Mouse (Mus musculus): Measurements from ENCODE around the gene Fbxw13.
"Not testable (repeated sequence)": the region's sequence is repeated elsewhere in the genome, so short reads cannot be mapped to it uniquely, and the experiment has no call there.

Fbxw13 gene

DNA sequence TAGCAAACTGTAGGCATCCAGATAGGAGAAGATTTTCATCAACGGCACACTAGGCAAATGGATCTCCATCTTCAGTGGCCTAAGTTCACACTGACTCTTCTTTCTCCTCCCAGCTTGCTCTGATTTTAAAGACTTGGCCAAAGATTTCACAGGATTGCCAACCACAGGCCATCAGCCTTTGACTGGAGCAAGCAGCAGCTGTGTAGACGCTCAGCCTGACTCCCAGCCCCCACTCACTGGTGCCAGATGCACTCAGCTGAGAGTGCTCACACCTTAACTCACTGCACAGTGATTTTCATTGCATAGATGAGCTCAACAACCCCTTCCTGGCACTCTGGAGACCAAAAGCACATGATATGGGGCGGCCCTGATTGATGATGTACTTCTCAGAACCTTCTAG is at the start of gene Fbxw13:
TSS of gene Fbxw13 (minus strand) at position 101 of the 400 bp plus-strand sequence.
- not testable (repeated sequence) for DNase-seq (ENCODE audit: low spot score in 2 of 2)

DNA sequence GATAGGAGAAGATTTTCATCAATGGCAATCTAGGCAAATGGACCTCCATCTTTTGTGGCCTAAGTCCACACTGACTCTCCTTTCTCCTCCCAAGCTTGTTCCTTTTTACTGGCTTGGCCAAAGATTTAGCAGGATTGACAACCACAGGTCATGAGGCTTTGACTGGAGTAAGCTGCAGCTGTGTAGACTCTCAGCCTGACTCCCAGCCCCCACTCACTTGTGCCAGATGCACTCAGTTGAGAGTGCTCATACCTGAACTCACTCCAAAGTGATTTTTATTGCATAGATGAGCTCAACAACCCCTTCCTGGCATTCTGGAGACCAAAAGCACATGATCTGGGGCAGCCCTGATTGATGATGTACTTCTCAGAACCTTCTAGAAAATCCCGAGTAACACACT is 38.9 kb upstream of the Fbxw13 start, which contains the start of gene Fbxw20:
TSS of gene Fbxw20 (minus strand) at position 101 of the 400 bp plus-strand sequence.
- DNase-seq (ENCODE audit: low spot score in 2 of 2), result no peak

DNA sequence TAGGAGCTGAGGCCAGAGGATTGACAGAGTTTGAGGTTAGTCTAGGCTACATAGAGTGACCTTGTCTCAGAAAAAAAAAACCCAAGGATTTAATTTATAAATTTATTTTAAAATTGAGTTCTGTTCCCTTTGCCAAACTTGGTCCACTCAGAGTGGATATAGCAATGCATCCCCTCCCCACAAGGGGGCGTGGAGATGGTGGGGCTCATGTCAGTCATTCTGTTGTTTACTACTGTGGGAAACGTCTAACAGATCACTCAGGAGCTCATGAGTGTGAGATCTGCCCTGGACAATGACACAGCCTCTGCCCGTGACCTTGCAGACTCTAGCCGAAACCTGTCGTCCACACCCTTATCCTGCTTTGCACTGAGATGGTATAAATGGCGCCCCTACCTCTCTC is 22.7 kb upstream of the Fbxw13 start:
- DNase-seq (ENCODE audit: low spot score in 2 of 2), result no peak

DNA sequence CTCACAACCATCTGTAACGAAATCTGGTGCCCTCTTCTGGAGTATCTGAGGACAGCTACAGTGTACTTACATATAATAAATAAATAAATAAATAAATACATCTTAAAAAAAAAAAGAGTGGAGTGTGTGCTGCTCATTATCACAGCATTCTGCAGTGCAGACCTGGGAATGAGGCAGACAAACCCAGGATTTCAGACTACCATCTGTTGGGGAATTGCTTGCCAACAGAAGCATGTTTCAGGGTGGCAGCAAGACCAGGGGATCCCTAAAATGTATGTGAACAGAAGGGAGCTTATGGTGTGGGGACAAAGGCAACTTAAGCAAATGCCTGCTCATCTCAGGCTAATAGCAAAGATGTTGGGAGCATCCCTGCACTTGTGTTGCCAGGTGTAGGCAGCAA is 5.6 kb upstream of the Fbxw13 start:
- DNase-seq (ENCODE audit: low spot score in 2 of 2), result not testable (repeated sequence)

DNA sequence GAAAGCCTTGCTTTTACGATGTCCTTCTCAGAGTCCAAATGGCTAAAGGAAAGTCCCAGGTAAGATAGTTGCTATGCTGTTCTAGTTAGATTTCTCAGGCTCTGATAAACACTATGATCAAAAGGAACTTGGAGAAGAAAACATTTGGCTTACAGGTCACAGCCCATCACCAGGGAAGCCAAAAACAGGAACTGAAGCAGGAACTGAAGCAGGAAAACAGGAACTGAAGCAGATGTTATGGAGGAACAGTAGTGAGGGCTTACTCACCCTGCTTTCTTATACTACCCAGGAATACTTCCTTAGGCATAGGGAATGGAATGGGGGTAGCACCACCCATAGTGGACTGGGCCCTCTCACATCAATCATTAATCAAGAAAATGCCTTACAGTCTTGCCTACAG is 4.6 kb upstream of the Fbxw13 start:
- DNase-seq (ENCODE audit: low spot score in 2 of 2), result no peak

DNA sequence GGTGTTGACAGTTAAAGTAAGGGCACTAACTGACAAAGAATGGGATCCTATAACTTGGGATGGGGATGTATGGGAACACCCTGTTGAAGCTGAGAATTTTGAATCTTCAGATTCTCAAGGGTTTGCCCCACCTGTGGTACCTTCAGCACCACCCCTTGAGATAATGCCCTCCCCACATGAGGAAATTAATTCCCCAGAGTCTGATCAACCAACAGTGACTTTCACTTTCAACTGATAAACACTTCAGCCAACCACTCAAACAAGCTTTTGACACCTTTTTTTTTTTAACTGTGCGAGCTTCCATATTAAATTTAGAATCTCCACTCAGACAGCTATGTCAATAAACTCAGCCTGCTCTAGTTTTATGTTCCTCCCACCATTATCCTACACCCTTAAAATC is 3.6 kb upstream of the Fbxw13 start:
- DNase-seq (ENCODE audit: low spot score in 2 of 2), result no peak

DNA sequence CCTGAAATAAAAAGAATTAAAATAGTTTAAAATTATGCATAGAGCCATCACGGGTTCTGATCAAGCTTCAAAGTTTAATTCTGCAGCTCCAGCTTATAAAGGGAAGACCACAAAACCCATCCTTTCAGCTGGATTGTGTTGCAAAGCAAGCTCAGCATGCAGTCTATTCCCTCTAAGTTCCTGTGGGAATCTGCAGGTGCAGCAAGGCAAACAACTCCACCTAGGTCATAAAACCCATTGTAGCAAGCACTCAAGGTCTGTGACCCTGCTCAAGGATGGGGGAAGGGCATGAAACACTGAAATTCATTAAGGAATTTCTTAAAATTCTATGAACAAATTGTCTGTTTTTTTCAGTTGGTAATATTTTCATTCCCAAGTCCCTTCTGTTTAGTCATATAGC is 18.6 kb downstream of the Fbxw13 start:
- DNase-seq (ENCODE audit: low spot score in 2 of 2), result no peak

DNA sequence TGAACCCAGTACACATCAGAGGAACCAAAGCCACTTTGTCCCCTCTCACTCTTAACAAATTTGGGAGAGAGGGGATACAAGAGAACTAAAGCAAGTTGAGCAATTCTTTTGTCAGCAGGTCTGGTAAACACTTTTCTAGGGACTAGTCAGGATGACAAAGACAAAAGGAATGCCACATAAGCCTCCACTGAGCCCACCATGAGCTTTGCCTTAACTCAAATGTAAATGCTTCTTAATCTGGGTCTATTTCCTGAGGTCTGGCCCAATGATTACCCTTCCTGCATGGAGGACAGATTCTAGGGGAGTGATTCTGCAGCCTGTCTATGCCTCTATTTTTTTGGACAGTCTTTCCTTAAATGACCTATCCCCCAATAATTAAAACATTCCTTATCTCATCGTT is 19.5 kb downstream of the Fbxw13 start:
- DNase-seq (ENCODE audit: low spot score in 2 of 2), result no peak

DNA sequence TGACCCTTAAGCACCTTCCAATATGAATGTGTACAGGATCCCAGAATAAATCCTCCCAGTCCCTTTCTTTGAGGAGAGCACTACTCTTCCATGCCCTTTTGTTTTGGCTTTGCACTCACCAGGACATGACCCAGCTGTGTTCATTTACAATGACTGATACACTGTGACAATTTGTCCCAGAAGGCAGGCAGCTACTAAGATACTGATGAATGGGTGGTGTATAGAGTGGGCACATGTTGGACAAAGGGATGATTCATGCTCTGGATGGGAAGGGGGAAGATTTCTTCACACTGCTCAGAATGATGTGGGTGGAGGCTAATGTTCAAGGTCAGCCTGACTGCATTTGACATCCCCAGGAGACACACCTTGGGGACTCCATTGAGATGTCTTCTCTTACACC is 28.5 kb downstream of the Fbxw13 start:
- no peak for DNase-seq (ENCODE audit: low spot score in 2 of 2)

DNA sequence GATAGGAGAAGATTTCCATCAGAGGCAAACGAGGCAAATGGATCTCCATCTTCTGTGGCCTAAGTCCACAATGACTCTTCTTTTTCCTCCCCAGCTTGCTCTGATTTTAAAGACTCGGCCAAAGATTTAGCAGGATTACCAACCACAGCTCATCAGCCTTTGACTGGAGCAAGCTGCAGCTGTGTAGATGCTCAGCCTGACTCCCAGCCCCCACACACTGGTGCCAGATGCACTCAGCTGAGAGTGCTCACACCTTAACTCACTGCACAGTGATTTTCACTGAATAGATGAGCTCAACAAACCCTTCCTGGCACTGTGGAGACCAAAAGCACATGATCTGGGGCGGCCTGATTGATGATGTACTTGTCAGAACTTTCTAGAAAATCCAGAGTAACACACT is 33.8 kb downstream of the Fbxw13 start, which contains the start of gene Fbxw21:
TSS of gene Fbxw21 (minus strand) at position 101 of the 400 bp plus-strand sequence.
- DNase-seq (ENCODE audit: low spot score in 2 of 2), result no peak

DNA sequence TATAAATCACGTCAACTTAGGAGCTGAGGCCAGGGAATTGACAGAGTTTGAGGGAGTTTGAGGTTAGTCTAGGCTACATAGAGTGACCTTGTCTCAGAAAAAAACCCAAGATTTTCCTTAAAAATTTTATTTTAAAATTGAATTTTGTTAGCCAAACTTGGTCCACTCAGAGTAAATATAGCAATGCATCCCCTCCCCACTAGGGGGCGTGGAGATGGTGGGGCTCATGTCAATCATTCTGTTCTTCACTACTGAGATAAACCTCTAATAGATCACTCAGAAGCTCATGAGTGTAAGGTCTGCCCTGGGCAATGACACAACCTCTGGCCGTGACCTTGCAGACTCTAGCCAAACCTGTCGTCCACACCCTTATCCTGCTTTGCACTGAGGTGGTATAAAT is 55.4 kb downstream of the Fbxw13 start:
- not testable (repeated sequence) for DNase-seq (ENCODE audit: low spot score in 2 of 2)

DNA sequence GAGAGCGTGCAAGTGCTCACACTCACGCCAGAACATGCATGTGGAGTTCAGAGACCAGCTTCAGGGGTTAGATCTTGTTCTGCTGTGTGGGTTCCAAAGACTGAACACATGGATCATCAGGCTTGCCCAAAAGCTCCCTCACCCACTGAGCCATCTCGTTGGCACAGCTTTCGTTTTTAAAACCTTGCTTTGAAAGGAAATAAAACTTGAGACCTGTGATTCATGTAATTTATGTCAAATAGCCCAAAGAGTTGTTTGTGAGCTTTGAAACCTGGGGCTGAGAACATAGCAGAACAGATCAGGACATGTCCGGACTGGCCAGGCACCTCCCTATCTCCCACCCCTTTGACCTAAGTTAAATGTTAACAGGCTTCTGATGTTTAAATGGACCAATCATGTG is 65.7 kb downstream of the Fbxw13 start:
- DNase-seq (ENCODE audit: low spot score in 2 of 2), result no peak
